Mouse (Mus musculus): ENCODE data around the gene Dppa3.

The Dppa3 gene

DNA sequence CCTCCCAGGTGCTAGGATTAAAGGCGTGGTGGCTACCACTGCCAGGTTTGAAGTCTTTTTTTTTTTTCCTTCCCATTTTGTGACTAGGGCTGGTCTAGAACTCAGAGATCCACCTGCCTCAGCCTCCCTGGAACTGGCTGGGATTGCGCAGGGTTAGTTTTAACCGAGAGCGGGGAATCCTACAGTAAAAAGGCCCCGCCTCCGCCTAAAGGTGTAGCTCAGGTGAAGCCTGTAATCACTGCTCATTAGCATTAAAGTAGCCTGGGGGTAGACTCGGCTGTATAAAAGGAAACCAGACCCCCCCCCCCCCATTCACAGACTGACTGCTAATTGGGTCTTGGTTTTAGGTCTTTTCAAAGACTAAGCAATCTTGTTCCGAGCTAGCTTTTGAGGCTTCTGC lies at the start of gene Dppa3:
Dppa3 (plus strand) TSS at position 301 of the 400 bp plus-strand sequence.
- DNase-seq, result no peak

GRCm38 (mm10) chr6:122577030-122577429 lies 49.2 kb upstream of the Dppa3 start:
- no peak for DNase-seq

- DNase-seq, result no peak
Measured at GRCm38 (mm10) chr6:122579086-122579485, 47.1 kb upstream of the Dppa3 start.

GRCm38 (mm10) chr6:122591027-122591758 lies 35.0 kb upstream of the Dppa3 start:
- DNase-seq, result no peak

DNA sequence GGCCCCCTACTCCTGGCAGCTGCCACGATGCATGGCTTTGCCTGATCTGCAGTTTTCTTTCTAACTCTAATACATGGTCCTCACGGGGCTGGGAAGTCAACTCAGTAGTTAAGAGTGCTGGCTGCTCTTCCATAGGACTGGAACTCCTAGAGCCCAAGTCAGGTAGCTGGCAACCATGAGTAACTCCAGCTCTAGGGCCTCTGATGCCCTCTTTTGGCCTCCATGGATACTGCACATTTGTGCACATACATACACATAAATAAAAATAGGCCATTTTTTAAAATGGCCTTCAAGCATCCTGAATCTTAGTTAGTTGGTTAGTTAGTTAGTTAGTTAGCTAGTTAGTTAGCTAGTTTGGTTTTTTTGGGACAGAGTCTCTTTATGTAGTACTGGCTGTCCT lies 33.3 kb upstream of the Dppa3 start:
- DNase-seq, result no peak

- DNase-seq, result peak; percentile 71
Measured at GRCm38 (mm10) chr6:122595637-122596036, 30.6 kb upstream of the Dppa3 start.

- no peak for DNase-seq
Measured at GRCm38 (mm10) chr6:122596608-122597007, 29.6 kb upstream of the Dppa3 start.

DNA sequence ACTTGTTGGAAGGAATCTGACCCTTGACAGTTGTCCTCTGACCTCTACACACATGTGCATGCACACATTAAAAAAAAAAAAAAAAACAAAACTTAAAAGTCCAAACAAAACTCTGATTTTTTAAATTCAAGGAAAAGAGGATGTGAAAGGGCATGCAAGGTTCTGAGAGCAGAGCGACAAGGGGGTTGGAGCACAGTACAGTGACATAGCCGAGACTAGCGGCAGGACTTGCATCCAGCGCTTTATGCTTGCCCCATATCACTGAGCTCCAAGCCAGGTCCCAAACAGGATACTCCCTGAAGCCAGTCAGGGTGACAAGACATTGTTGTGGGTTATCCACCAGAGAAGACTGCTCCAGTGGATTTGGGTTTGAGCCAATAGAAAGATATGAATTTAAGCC lies 28.2 kb upstream of the Dppa3 start:
- DNase-seq, result no peak

DNA sequence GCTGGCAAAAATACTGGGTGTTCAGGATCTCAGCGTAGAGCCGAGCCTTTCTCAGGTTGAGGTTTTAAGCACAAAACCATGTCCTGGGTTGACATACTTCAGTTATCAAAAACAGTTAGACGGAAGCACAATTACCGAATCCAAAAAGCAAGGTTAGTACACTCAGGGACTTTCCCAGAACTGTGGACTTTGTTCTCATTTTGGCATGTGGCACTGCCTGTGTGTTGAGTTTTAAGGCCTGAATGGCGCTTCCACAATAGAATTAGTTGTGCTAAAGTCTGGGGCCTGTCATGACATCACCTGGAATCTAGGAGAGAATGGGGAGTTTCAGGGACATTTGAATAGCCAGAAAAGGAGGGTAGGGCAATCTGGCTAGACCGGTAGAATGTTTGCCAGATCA lies 27.8 kb upstream of the Dppa3 start:
- no peak for DNase-seq

- DNase-seq, result no peak
Measured at GRCm38 (mm10) chr6:122599054-122599737, 27.0 kb upstream of the Dppa3 start.

DNA sequence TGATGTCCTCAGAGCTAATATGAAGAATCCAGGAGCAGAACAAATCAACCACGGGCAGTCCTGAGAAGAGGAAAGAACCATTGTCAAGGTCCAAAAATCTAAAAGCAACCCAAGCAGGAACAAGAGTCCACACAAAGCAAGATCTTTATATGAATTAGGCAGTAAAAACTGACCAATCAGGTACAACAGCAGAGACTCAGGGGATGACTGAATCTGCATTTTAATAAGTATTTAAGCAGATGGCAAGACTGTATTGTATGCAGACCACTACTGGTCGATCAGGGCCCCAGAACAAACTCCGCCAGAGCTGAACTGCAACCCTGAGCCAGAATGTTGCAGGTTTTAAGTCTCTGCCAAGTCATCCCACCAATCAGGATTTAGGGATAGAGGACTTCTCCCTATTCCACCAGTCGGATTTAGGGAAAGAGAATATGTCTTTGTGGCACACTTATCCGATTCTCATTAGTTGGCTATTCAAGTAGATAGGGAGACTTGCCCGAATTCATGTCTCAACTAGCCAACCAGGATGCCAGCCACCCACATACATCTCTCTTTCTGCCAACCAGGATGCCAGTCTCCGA lies 26.1 kb upstream of the Dppa3 start:
- DNase-seq, result no peak

- DNase-seq, result no peak
Measured at GRCm38 (mm10) chr6:122601031-122601430, 25.2 kb upstream of the Dppa3 start.

DNA sequence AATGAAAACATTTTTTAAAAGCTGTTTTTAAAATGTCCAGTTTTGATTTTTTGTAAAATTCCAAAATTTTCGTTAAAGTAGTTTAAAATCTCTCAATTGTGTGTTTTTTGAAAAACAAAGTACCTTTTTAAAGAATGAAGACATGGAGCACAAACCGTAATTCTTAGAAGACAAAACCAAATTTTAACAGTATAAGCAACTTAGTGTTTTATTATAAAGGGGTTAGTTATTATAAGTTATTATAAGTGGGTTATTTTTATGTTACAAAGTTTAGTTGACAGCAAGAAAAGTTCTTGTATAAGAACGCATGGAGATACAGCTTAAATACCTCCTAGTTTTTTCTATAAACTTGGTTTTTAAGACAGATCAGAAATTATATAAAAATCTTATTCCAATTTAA lies 24.6 kb upstream of the Dppa3 start:
- DNase-seq, result no peak

GRCm38 (mm10) chr6:122602242-122602991 lies 23.8 kb upstream of the Dppa3 start, which contains the start of gene Apobec1:
TSS of gene Apobec1 (minus strand) at chr6:122602444.
- DNase-seq, result peak; percentile 93

DNA sequence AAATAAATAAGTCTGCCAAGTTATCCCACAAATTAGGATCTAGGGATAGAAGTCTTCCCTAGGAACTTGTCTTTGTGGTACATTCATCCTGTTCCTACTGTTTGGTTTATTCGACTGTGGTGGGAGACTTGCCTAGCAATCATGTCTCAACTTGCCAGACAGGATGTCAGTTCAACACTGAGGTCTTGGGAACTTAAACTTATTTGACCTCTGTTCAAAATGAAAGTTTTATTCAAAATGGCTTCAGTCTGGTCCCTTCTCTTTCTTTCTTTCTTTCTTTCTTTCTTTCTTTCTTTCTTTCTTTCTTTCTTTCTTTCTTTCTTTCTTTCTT lies 23.3 kb upstream of the Dppa3 start:
- DNase-seq, result no peak

- DNase-seq, result no peak
Measured at GRCm38 (mm10) chr6:122604260-122604659, 21.9 kb upstream of the Dppa3 start.

GRCm38 (mm10) chr6:122605483-122605882 lies 20.7 kb upstream of the Dppa3 start:
- DNase-seq, result no peak

GRCm38 (mm10) chr6:122606661-122607060 lies 19.5 kb upstream of the Dppa3 start:
- no peak for DNase-seq

- no peak for DNase-seq
Measured at GRCm38 (mm10) chr6:122607700-122608099, 18.5 kb upstream of the Dppa3 start.

DNA sequence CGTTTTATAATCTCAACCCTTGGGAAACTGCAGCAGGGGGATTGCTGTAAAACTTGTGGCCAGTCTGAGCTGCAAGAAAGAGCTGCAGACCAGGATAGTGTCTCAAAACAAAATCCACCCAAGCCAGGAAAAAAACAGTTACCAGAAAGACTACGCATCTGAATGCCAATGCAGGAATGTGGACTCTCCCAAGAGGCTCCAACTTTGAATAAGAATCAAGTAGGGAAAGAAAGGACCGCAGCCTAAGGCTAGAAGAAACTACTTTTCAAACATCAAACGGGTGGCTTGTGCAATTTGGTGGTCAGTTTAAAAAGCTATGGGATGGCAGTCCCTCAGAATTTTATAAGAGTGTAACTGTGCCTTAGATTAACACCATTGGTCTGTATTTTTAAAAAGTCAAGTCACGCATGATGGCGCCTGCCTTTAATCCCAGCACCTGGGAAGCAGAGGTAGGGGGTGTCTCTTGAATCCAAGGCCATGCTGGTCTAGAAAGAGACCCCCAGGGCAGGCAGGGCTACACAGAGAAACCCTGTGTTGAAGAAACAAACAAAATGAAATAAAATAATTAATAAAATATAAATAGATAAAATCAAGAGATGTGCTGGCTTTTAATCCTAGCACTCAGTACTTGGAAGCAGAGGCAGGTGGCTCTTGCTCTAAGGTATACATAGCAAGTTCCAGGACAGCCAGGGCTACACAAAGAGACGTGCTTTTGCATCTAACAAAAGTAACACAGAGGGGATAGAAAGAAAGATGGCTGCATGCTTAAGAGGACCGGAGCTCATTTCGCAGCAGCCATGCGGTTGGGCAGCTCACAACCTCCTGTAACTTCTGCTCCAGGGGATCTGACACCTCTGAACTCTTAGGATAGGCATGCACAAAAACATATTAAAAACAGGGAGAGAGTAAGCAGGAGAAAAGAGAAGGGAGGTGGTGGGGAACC lies 17.5 kb upstream of the Dppa3 start:
- no peak for DNase-seq

DNA sequence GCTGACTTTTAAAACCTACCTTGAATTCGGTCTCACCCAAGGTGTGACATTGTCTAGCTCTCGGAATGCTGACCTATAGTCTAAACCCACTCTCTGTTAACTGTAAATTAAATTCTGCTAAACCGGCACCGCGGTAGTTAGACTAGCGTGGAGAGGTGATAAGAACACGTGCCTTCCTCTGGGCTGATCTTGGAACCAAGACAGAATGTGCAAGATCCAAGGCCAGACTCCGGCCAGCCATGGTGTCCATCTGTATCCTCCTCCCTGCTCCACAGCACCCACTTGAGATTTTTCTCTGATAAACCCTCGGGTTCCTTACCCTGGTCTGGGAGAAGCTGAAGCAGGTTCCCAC lies 16.9 kb upstream of the Dppa3 start:
- DNase-seq, result no peak

- no peak for DNase-seq
Measured at GRCm38 (mm10) chr6:122609771-122610170, 16.4 kb upstream of the Dppa3 start, which contains the start of gene Gdf3. TSS of gene Gdf3 (minus strand) at chr6:122610087.

Data from lung, postnatal 36 days (tissue).